Mouse (Mus musculus) neural tube, embryonic 15.5 days (tissue): ENCODE data around the gene Ccne1. TPM values are rescaled to one million over a fixed set of nuclear protein-coding genes. Genes with fewer than 3 reads are reported as not detected.

ENCODE experiments used
- polyA plus RNA-seq: library from polyadenylated mRNA; unstranded; fragments of >200 nt; fragmentation: Nextera tagmentation; extraction: Ambion mirVana; gene quantifications from 2 replicates; pipeline ENCODE4 v1.2.1, GENCODE M21; 2015

The Ccne1 gene
- polyA plus RNA-seq, 1 experiment from 2014 or later: 19.9 TPM

Other genes with a start within 250 kb of the Ccne1 start
- 38.7 and 38.8 TPM in 2 replicates for gene Uri1, start 84.0 kb downstream of the Ccne1 start, polyA plus RNA-seq
- 32.0 and 36.2 TPM in 2 replicates for gene 1600014C10Rik, start 75.7 kb upstream of the Ccne1 start, polyA plus RNA-seq
- 0.75 and 1.4 TPM in 2 replicates for gene Plekhf1, start 120.5 kb upstream of the Ccne1 start, polyA plus RNA-seq
- 66.0 and 70.5 TPM in 2 replicates for gene Pop4, start 163.9 kb upstream of the Ccne1 start, polyA plus RNA-seq